Mouse (Mus musculus): ENCODE data around the gene Naxd. TPM values are rescaled to one million over a fixed set of nuclear protein-coding genes. Genes with fewer than 3 reads are reported as not detected.
"Not testable (repeated sequence)": the region's sequence is repeated elsewhere in the genome, so short reads cannot be mapped to it uniquely, and the experiment has no call there.

Gene Naxd
- total and polyA plus RNA-seq, 2 experiments from 2014 or later: 66.3 to 71.6 TPM

GRCm38 (mm10) chr8:11463889-11464706, 33.2 kb upstream of the Naxd start:
- peaks cover 42% of the 10 kb centered on the region for H3K4me1 ChIP-seq (ENCODE audit: control insufficient read depth, insufficient read depth)
- ATAC-seq (ENCODE audit: insufficient read depth, low read depth) (no peak; the same call in 1 of the 2 replicates), DNase-seq (ENCODE audit: low spot score) (no peak)
- peak overlapping the region; percentile 73 for H3K27ac ChIP-seq (ENCODE audit: low read depth)
- no peak overlapping the region for H3K4me2 ChIP-seq (ENCODE audit: low read depth, low read length)
- H3K9me3 ChIP-seq (replicated peaks; ENCODE audit: control insufficient read depth, low read length): peaks cover 5% of the 10 kb centered on the region; the same call in 1 of the 2 replicates
- H3K27me3 ChIP-seq (ENCODE audit: control insufficient read depth, insufficient read depth, low read length): no peaks in the 10 kb centered on the region
- no peak overlapping the region for H3K9ac ChIP-seq (replicated peaks; ENCODE audit: low read depth, low read length)
- TF ChIP-seq EP300 (IDR thresholded peaks at IDR 0.05; ENCODE audit: low read depth): no peak
- TF ChIP-seq CTCF (IDR thresholded peaks at IDR 0.05; ENCODE audit: low read depth): no peak
- 65% methylated on average over 12 of the region's 12 CpGs for WGBS
- no peak overlapping the region for H3K4me3 ChIP-seq (ENCODE audit: low read depth, low read length)
- H3K36me3 ChIP-seq (replicated peaks; ENCODE audit: control insufficient read depth, insufficient read depth, low read length): peaks cover 14% of the 10 kb centered on the region

GRCm38 (mm10) chr8:11464707-11464964, 32.7 kb upstream of the Naxd start:
- TF ChIP-seq CTCF (IDR thresholded peaks at IDR 0.05; ENCODE audit: low read depth) (no peak), EP300 (IDR thresholded peaks at IDR 0.05; ENCODE audit: low read depth) (no peak)
- 63% methylated on average over 3 of the region's 3 CpGs for WGBS
- DNase-seq (ENCODE audit: low spot score) (no peak), ATAC-seq (ENCODE audit: insufficient read depth, low read depth) (no peak)
- H3K4me1 ChIP-seq (ENCODE audit: control insufficient read depth, insufficient read depth): peaks cover 39% of the 10 kb centered on the region
- H3K27me3 ChIP-seq (ENCODE audit: control insufficient read depth, insufficient read depth, low read length): no peaks in the 10 kb centered on the region
- peaks cover 14% of the 10 kb centered on the region for H3K36me3 ChIP-seq (replicated peaks; ENCODE audit: control insufficient read depth, insufficient read depth, low read length)
- no peak overlapping the region for H3K9ac ChIP-seq (replicated peaks; ENCODE audit: low read depth, low read length)
- no peak overlapping the region for H3K4me3 ChIP-seq (ENCODE audit: low read depth, low read length)
- peaks cover 5% of the 10 kb centered on the region; the same call in 1 of the 2 replicates for H3K9me3 ChIP-seq (replicated peaks; ENCODE audit: control insufficient read depth, low read length)
- no peak overlapping the region for H3K4me2 ChIP-seq (ENCODE audit: low read depth, low read length)
- peak overlapping the region; percentile 73 for H3K27ac ChIP-seq (ENCODE audit: low read depth)

- Histone ChIP-seq H3K4me3 (ENCODE audit: low read depth, low read length) (no peak overlapping the region), H3K4me1 (ENCODE audit: control insufficient read depth, insufficient read depth) (peaks cover 39% of the 10 kb centered on the region), H3K9ac (replicated peaks; ENCODE audit: low read depth, low read length) (no peak overlapping the region), H3K36me3 (replicated peaks; ENCODE audit: control insufficient read depth, insufficient read depth, low read length) (peaks cover 14% of the 10 kb centered on the region), H3K9me3 (replicated peaks; ENCODE audit: control insufficient read depth, low read length) (peaks cover 5% of the 10 kb centered on the region; the same call in 1 of the 2 replicates), H3K27ac (ENCODE audit: low read depth) (0 out of 2 replicates have a peak overlapping the region, but pooled peaks have one; percentile 7), H3K4me2 (ENCODE audit: low read depth, low read length) (no peak overlapping the region), H3K27me3 (ENCODE audit: control insufficient read depth, insufficient read depth, low read length) (no peaks in the 10 kb centered on the region)
- whole genome bisulfite sequencing: 91% methylated on average over 4 of the region's 4 CpGs
- no peak for ATAC-seq (ENCODE audit: insufficient read depth, low read depth)
- no peak for DNase-seq (ENCODE audit: low spot score)
- no peak for TF ChIP-seq EP300 (IDR thresholded peaks at IDR 0.05; ENCODE audit: low read depth)
- TF ChIP-seq CTCF (IDR thresholded peaks at IDR 0.05; ENCODE audit: low read depth): no peak
Measured at GRCm38 (mm10) chr8:11465619-11466018, 31.7 kb upstream of the Naxd start.

GRCm38 (mm10) chr8:11466528-11466927, 30.8 kb upstream of the Naxd start:
- ATAC-seq (ENCODE audit: insufficient read depth, low read depth); H3K27ac ChIP-seq (ENCODE audit: low read depth); H3K9ac ChIP-seq (replicated peaks; ENCODE audit: low read depth, low read length); H3K4me3 ChIP-seq (ENCODE audit: low read depth, low read length); H3K27me3 ChIP-seq (ENCODE audit: control insufficient read depth, insufficient read depth, low read length); DNase-seq (ENCODE audit: low spot score); H3K9me3 ChIP-seq (replicated peaks; ENCODE audit: control insufficient read depth, low read length); H3K4me2 ChIP-seq (ENCODE audit: low read depth, low read length): not testable (repeated sequence)
- 92% methylated on average over 4 of the region's 5 CpGs for WGBS
- Histone ChIP-seq H3K36me3 (replicated peaks; ENCODE audit: control insufficient read depth, insufficient read depth, low read length) (peaks cover 14% of the 10 kb centered on the region), H3K4me1 (ENCODE audit: control insufficient read depth, insufficient read depth) (peaks cover 35% of the 10 kb centered on the region)

GRCm38 (mm10) chr8:11469095-11469494, 28.2 kb upstream of the Naxd start:
- TF ChIP-seq CTCF (IDR thresholded peaks at IDR 0.05; ENCODE audit: low read depth) (peak; percentile 89), EP300 (IDR thresholded peaks at IDR 0.05; ENCODE audit: low read depth) (no peak)
- 7% methylated on average over 3 of the region's 3 CpGs for WGBS
- Histone ChIP-seq H3K27me3 (ENCODE audit: control insufficient read depth, insufficient read depth, low read length) (no peaks in the 10 kb centered on the region), H3K36me3 (replicated peaks; ENCODE audit: control insufficient read depth, insufficient read depth, low read length) (peaks cover 14% of the 10 kb centered on the region), H3K9ac (replicated peaks; ENCODE audit: low read depth, low read length) (no peak overlapping the region), H3K4me3 (ENCODE audit: low read depth, low read length) (no peak overlapping the region), H3K4me1 (ENCODE audit: control insufficient read depth, insufficient read depth) (peaks cover 40% of the 10 kb centered on the region), H3K9me3 (replicated peaks; ENCODE audit: control insufficient read depth, low read length) (peaks cover 5% of the 10 kb centered on the region; the same call in 1 of the 2 replicates), H3K27ac (ENCODE audit: low read depth) (peak overlapping the region; percentile 40), H3K4me2 (ENCODE audit: low read depth, low read length) (no peak overlapping the region)
- DNase-seq (ENCODE audit: low spot score): peak; percentile 56
- peak; percentile 58 for ATAC-seq (ENCODE audit: insufficient read depth, low read depth)

- DNase-seq (ENCODE audit: low spot score) (no peak), ATAC-seq (ENCODE audit: insufficient read depth, low read depth) (no peak)
- Histone ChIP-seq H3K36me3 (replicated peaks; ENCODE audit: control insufficient read depth, insufficient read depth, low read length) (peaks cover 14% of the 10 kb centered on the region), H3K4me2 (ENCODE audit: low read depth, low read length) (no peak overlapping the region), H3K27ac (ENCODE audit: low read depth) (peak overlapping the region; percentile 43), H3K4me1 (ENCODE audit: control insufficient read depth, insufficient read depth) (peaks cover 37% of the 10 kb centered on the region), H3K27me3 (ENCODE audit: control insufficient read depth, insufficient read depth, low read length) (no peaks in the 10 kb centered on the region), H3K4me3 (ENCODE audit: low read depth, low read length) (no peak overlapping the region), H3K9me3 (replicated peaks; ENCODE audit: control insufficient read depth, low read length) (peaks cover 5% of the 10 kb centered on the region; the same call in 1 of the 2 replicates), H3K9ac (replicated peaks; ENCODE audit: low read depth, low read length) (no peak overlapping the region; the same call in 1 of the 2 replicates)
- TF ChIP-seq CTCF (IDR thresholded peaks at IDR 0.05; ENCODE audit: low read depth): no peak
- TF ChIP-seq EP300 (IDR thresholded peaks at IDR 0.05; ENCODE audit: low read depth): no peak
- WGBS: 76% methylated on average over 7 of the region's 7 CpGs
Measured at GRCm38 (mm10) chr8:11470694-11471093, 26.6 kb upstream of the Naxd start.

All from heart, postnatal 0 days (tissue).